Mouse (Mus musculus): ENCODE data around the gene Slc25a34. TPM values are rescaled to one million over a fixed set of nuclear protein-coding genes. Genes with fewer than 3 reads are reported as not detected.

Gene Slc25a34
- polyA plus RNA-seq, 1 experiment from 2014 or later: not detected

DNA sequence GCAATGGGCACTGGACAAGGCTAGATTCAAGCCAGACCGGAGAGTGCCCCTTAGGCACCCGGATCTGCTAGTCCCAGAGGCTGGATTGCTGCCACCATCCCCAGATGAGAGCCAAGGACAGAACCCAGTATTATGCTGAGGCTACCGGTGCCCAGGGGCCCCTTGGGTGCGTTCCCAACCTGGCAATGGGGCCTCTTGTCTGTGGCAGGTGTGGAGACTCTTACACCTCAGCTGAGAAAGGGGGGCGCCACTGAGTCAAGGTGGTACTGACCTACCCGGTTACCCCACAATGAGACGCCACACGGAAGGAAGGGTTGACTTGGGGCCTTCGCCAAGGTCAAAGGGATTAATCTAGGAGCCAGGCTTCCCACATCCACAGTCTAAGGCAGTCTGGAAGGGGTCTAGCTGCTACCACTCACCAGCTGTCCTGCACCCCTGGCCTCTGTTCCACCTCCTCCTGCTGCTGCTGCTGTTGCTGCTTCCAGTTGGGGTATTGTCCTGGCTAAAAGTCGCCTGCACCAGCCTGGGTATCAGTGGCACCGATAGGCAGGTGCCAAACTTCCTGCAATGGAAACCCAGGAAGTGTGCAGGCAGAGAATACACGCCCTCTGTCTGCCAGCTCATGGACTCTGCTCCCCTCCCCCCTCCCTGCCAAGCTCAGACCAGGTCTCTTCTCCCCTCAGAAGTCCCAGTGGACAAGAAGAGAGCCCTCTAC lies 22.3 kb downstream of the Slc25a34 start:
- Histone ChIP-seq H3K4me1 (replicated peaks; ENCODE audit: control insufficient read depth, insufficient read depth, low read length) (peaks cover 9% of the 10 kb centered on the region; the same call in 1 of the 2 replicates), H3K9ac (ENCODE audit: low read depth, low read length) (no peak overlapping the region), H3K27ac (ENCODE audit: low read depth, low read length) (no peak overlapping the region), H3K4me2 (no peak overlapping the region), H3K36me3 (ENCODE audit: control insufficient read depth, insufficient read depth, low read length) (no peaks in the 10 kb centered on the region), H3K9me3 (ENCODE audit: control insufficient read depth, low read length) (no peaks in the 10 kb centered on the region), H3K27me3 (replicated peaks; ENCODE audit: control insufficient read depth, insufficient read depth, low read length) (peaks cover 33% of the 10 kb centered on the region), H3K4me3 (ENCODE audit: low read depth, low read length) (no peak overlapping the region)
- no peak for ATAC-seq (replicated peaks; ENCODE audit: low FRiP score)
- no peak for DNase-seq (ENCODE audit: low spot score)
- WGBS: 70% methylated on average over 12 of the region's 12 CpGs

DNA sequence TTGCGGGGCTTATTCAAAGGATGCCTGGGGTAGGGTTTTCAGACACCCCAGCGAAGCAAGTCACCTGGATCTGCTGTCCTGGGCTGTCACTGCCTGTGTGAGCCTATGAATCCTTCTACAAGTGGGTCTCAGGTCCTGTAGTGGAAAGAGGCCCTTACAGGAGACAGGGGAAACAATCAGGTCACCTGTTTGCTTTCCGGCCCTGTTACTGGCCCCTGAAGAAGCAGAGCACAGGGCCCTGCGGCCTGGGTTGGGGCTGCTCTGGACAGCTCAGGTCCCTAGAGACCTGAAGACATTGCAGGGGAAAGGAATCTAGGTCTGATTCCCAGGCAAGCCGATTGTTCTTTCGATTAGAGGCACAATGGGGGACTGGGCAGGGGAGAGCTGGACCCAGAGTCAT lies 23.3 kb downstream of the Slc25a34 start:
- H3K27ac ChIP-seq (ENCODE audit: low read depth, low read length): no peak overlapping the region
- ATAC-seq (replicated peaks; ENCODE audit: low FRiP score): no peak
- no peak overlapping the region for H3K9ac ChIP-seq (ENCODE audit: low read depth, low read length)
- peaks cover 33% of the 10 kb centered on the region for H3K27me3 ChIP-seq (replicated peaks; ENCODE audit: control insufficient read depth, insufficient read depth, low read length)
- 38% methylated on average over 6 of the region's 6 CpGs for WGBS
- H3K9me3 ChIP-seq (ENCODE audit: control insufficient read depth, low read length): no peaks in the 10 kb centered on the region
- no peaks in the 10 kb centered on the region for H3K36me3 ChIP-seq (ENCODE audit: control insufficient read depth, insufficient read depth, low read length)
- no peak for DNase-seq (ENCODE audit: low spot score)
- no peak overlapping the region for H3K4me2 ChIP-seq
- peaks cover 9% of the 10 kb centered on the region; the same call in 1 of the 2 replicates for H3K4me1 ChIP-seq (replicated peaks; ENCODE audit: control insufficient read depth, insufficient read depth, low read length)
- no peak overlapping the region for H3K4me3 ChIP-seq (ENCODE audit: low read depth, low read length)

DNA sequence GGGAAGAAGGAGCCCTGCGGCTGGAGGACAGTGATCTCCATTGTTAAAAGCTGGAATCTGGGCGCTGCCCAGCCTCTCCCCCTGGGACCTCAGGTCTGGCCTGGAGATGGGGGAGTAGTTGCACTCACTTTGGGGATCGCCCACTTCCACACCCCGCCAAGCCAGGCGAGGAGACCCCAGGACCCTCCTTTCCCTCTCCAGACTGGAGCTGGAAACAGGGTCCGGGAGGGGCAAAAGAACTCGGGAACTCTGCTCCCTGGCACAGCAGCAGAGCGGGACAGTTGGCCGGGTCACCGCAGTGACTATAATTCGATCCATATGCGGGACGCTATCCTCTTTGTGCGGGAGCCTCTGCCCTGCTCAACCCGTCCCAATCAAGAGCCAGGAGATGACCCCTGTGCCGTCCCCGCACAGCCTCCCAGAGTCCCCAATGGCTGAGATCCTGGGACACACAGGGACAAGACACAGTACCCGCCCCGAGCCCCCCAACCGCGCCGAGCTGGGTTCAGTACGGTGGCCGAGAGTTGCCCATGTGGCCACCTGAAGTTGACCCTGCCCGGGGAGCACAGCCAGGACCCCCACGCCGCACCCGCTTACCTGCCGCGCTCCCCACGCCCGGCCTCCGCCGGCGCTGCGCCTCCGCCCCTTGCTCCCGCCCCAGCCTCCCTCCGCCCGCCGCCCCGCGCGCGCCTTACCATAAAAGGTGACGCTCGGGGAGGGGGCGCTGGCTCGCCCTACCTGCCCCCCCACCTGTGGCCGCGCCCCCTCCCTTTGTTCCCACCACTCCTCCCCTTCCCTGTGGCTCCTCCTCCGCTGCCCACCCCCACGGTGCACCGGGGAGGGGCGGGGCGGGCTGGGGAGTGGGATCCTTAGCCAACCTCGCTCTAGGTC lies 24.1 kb downstream of the Slc25a34 start:
- 2% methylated on average over 56 of the region's 57 CpGs for WGBS
- H3K27ac ChIP-seq (ENCODE audit: low read depth, low read length): peak overlapping the region; percentile 62; the same call in 1 of the 2 replicates
- H3K4me2 ChIP-seq: peak overlapping the region; percentile 62
- no peaks in the 10 kb centered on the region for H3K36me3 ChIP-seq (ENCODE audit: control insufficient read depth, insufficient read depth, low read length)
- no peaks in the 10 kb centered on the region for H3K9me3 ChIP-seq (ENCODE audit: control insufficient read depth, low read length)
- H3K9ac ChIP-seq (ENCODE audit: low read depth, low read length): peak overlapping the region; percentile 52
- peak overlapping the region; percentile 54 for H3K4me3 ChIP-seq (ENCODE audit: low read depth, low read length)
- H3K27me3 ChIP-seq (replicated peaks; ENCODE audit: control insufficient read depth, insufficient read depth, low read length): peaks cover 33% of the 10 kb centered on the region
- no peak for DNase-seq (ENCODE audit: low spot score)
- no peak for ATAC-seq (replicated peaks; ENCODE audit: low FRiP score)
- peaks cover 9% of the 10 kb centered on the region; the same call in 1 of the 2 replicates for H3K4me1 ChIP-seq (replicated peaks; ENCODE audit: control insufficient read depth, insufficient read depth, low read length)

GRCm38 (mm10) chr4:141598894-141599250 lies 24.7 kb downstream of the Slc25a34 start:
- Histone ChIP-seq H3K9ac (ENCODE audit: low read depth, low read length) (peak overlapping the region; percentile 52), H3K27me3 (replicated peaks; ENCODE audit: control insufficient read depth, insufficient read depth, low read length) (peaks cover 33% of the 10 kb centered on the region), H3K4me2 (peak overlapping the region; percentile 62), H3K4me3 (ENCODE audit: low read depth, low read length) (peak overlapping the region; percentile 54), H3K9me3 (ENCODE audit: control insufficient read depth, low read length) (no peaks in the 10 kb centered on the region), H3K27ac (ENCODE audit: low read depth, low read length) (peak overlapping the region; percentile 62; the same call in 1 of the 2 replicates), H3K36me3 (ENCODE audit: control insufficient read depth, insufficient read depth, low read length) (no peaks in the 10 kb centered on the region), H3K4me1 (replicated peaks; ENCODE audit: control insufficient read depth, insufficient read depth, low read length) (peaks cover 6% of the 10 kb centered on the region; the same call in 1 of the 2 replicates)
- WGBS: 2% methylated on average over 9 of the region's 9 CpGs
- ATAC-seq (replicated peaks; ENCODE audit: low FRiP score) (no peak), DNase-seq (ENCODE audit: low spot score) (no peak)

GRCm38 (mm10) chr4:141598199-141598893 lies 25.3 kb downstream of the Slc25a34 start:
- H3K4me1 ChIP-seq (replicated peaks; ENCODE audit: control insufficient read depth, insufficient read depth, low read length): peaks cover 6% of the 10 kb centered on the region; the same call in 1 of the 2 replicates
- peaks cover 33% of the 10 kb centered on the region for H3K27me3 ChIP-seq (replicated peaks; ENCODE audit: control insufficient read depth, insufficient read depth, low read length)
- DNase-seq (ENCODE audit: low spot score): peak; percentile 51
- no peak for ATAC-seq (replicated peaks; ENCODE audit: low FRiP score)
- H3K9me3 ChIP-seq (ENCODE audit: control insufficient read depth, low read length): no peaks in the 10 kb centered on the region
- 4% methylated on average over 19 of the region's 19 CpGs for WGBS
- no peaks in the 10 kb centered on the region for H3K36me3 ChIP-seq (ENCODE audit: control insufficient read depth, insufficient read depth, low read length)
- peak overlapping the region; percentile 62 for H3K4me2 ChIP-seq
- H3K9ac ChIP-seq (ENCODE audit: low read depth, low read length): peak overlapping the region; percentile 52; the same call in 1 of the 2 replicates
- H3K4me3 ChIP-seq (ENCODE audit: low read depth, low read length): peak overlapping the region; percentile 54
- H3K27ac ChIP-seq (ENCODE audit: low read depth, low read length): peak overlapping the region; percentile 62

DNA sequence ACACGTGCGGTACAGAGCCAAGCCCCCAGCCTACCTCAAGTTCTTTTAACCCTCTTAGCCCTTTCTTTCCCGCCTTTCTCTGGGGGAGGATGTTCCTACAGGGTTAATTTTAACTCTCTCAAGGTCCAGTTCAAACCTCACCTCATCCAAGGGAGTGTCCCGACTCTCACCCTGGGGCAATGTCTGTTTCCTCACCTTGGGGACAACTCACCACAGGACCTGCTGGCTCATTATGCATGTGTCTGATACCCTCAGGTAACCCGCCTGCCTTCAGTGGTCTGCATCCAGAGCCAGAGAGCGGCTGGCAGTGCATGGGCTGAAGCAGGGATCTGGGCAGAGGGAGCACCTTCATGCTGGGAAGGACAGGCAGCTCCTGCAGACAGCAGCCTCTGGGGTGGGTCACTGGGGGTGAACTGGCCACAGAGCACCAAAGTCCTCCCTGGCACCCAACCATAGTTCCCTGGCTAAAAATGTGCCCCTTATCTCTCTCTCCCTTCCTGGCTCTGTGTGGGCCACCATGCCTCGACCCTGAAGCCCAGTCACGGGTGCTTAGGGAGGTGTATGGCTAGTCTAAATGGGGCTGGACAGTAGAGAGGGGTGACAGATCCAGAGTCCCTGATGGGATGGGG lies 26.8 kb downstream of the Slc25a34 start:
- Histone ChIP-seq H3K27me3 (replicated peaks; ENCODE audit: control insufficient read depth, insufficient read depth, low read length) (peaks cover 33% of the 10 kb centered on the region), H3K4me2 (no peak overlapping the region), H3K4me1 (replicated peaks; ENCODE audit: control insufficient read depth, insufficient read depth, low read length) (peaks cover 6% of the 10 kb centered on the region; the same call in 1 of the 2 replicates), H3K4me3 (ENCODE audit: low read depth, low read length) (no peak overlapping the region), H3K9me3 (ENCODE audit: control insufficient read depth, low read length) (no peaks in the 10 kb centered on the region), H3K27ac (ENCODE audit: low read depth, low read length) (no peak overlapping the region), H3K9ac (ENCODE audit: low read depth, low read length) (no peak overlapping the region), H3K36me3 (ENCODE audit: control insufficient read depth, insufficient read depth, low read length) (0 out of 2 replicates have a peak, but pooled peaks cover under 1% of the 10 kb centered on the region)
- WGBS: 78% methylated on average over 8 of the region's 8 CpGs
- no peak for ATAC-seq (replicated peaks; ENCODE audit: low FRiP score)
- no peak for DNase-seq (ENCODE audit: low spot score)

DNA sequence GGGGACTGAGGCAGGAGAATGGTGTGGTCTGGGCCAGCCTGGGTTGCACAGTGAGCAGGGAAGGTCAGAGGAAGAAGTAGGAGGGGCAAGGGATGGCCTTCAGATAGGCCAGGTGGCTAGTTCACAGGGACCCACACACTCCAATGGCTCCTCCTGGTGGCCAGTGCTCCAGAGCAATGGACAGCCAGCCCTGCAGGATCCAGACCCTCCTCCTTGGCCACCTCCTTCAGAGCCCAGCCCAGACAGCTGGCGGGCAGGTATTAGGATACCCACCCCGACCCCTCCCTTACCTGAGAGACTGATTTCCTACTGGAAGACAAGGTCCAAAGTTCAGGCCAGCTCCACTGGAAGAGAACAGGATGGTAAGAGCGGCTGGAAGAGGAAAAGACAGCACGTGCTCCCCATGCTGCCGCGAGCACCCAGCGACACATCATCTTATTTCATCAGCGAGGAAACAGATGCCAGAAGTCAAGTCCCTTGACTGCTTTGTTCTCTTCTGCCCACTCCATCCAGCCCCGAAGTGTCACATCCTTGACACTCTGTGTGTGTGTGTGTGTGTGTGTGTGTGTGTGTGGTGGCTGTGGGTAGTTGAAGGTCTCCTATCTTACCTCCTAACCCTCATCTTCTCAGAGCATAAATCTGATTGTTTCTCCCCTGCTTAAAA lies 27.9 kb downstream of the Slc25a34 start:
- Histone ChIP-seq H3K4me3 (ENCODE audit: low read depth, low read length) (no peak overlapping the region), H3K9ac (ENCODE audit: low read depth, low read length) (no peak overlapping the region), H3K27ac (ENCODE audit: low read depth, low read length) (no peak overlapping the region), H3K36me3 (ENCODE audit: control insufficient read depth, insufficient read depth, low read length) (0 out of 2 replicates have a peak, but pooled peaks cover 5% of the 10 kb centered on the region), H3K27me3 (replicated peaks; ENCODE audit: control insufficient read depth, insufficient read depth, low read length) (peaks cover 32% of the 10 kb centered on the region), H3K4me1 (replicated peaks; ENCODE audit: control insufficient read depth, insufficient read depth, low read length) (peaks cover 6% of the 10 kb centered on the region; the same call in 1 of the 2 replicates), H3K4me2 (no peak overlapping the region), H3K9me3 (ENCODE audit: control insufficient read depth, low read length) (no peaks in the 10 kb centered on the region)
- ATAC-seq (replicated peaks; ENCODE audit: low FRiP score) (no peak), DNase-seq (ENCODE audit: low spot score) (no peak)
- WGBS: 69% methylated on average over 9 of the region's 9 CpGs

Measured in liver, embryonic 11.5 days (tissue).